Mouse (Mus musculus): ENCODE measurements around the gene G430095P16Rik.

DNA sequence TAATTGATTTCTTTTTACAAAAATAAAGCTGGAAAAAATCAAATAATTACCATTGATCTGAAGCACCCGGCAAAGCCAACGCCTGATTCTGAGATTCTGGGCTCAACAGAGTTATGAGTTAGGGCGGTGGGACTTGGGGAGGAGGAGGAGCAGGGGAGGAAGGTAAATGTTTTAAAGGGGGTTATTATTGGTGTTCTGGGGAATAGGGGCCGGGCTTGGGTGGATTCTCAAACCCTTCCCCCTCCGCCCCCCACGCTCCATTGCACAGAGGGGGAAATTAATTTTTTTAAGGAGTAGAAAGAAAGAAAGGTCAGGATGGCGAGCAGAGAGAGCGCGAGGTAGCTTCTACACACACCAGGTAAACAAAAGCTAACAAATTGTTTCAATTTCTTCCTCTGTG is 50.5 kb downstream of the G430095P16Rik start:
- TF ChIP-seq POLR2A (IDR thresholded peaks at IDR 0.05; ENCODE audit: insufficient read depth, low read depth, low read length) (no peak), CTCF (IDR thresholded peaks at IDR 0.05; ENCODE audit: insufficient read depth, low read depth, low read length) (no peak)

Measured in olfactory bulb, adult 2 months (tissue).